Mouse (Mus musculus): ENCODE results near the gene Phlda1. TPM values are rescaled to one million over a fixed set of nuclear protein-coding genes. Genes with fewer than 3 reads are reported as not detected.

Gene Phlda1
- polyA plus RNA-seq (2015; fragmentation: Nextera tagmentation; extraction: Ambion mirVana) = 46.3 and 55.5 TPM in 2 replicates

DNA sequence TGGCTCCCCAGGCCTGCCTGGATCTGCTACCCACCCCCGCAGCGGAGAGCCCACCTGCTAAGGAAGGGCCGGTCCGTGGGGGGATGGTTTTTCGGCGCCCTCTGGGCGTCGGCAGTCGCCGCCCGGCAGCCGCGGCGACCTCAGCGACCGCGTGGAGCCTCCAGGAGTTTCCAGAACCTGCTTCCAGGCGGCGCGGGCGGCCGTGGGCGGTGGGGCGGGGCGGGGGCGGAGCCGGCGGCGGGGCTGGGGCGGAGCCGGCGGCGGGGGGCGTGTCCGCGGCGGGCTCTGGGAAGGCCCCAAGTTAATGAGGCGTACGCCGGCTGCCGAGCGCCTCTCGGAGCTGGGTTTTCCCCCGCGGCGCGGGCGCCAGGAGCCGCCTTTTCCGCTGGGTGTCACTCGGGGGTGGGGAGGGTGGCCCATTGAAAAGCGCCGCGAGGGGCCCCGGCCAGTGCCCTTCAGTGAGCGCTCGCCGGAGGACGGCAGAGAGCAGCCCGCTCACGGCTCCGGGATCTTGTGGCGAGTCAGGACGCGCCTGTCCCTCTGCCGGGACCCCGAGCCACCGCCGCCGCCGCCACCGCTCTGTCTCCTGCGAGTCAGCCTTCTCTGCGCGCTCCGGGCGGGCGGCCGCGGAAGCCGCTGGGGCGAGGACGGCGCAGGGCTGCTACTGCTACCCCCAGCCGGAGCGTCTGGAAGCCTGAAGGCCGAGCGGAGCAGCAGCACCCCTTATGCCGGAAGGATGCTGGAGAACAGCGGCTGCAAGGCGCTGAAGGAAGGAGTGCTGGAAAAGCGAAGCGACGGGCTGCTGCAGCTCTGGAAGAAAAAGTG is at the start of gene Phlda1:
Phlda1 (plus strand) TSS at position 186 of the 825 bp plus-strand sequence.

DNA sequence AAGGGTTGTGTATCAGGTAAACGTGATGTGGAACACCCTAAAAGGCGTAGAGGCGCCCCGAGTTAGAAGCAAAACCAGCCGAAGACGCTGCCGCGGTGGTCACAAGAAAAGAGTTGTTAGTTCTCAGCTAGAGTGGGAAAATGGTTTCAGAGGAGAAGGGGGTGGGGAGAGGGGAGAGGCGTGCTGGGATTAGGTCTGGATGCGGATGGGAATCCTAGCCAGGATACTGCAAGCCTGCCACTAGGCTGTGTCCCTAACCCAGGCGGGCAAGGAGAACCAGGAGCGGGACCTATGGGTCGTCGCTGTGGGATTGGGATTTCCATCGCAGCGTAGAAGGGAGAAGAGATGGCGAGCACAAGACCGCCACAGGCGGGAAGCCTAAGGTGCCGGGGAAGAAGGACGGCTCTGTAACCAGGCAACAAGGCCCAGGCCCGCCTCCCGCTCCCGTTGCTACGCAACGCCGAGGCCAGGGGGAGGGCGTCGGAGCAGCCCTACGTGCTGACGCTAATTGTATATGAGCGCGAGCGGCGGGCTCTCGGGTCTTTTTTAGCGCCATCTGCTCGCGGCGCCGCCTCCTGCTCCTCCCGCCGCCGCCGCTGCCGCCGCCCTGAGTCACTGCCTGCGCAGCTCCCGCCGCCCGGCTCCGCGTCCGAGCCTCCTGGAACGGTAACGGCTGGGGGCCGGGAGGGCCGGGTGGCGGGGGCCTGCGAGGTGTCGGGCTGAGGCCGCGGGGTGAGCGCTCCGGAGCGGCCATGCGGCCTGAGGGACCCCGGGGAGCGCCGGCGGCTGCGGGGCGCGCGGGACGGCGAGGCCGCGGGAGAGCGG is 33.2 kb upstream of the Phlda1 start, which contains the start of gene Nap1l1:
Nap1l1 (plus strand) TSS at position 538 of the 825 bp plus-strand sequence.

Other genes starting within 250 kb of the Phlda1 start
- gene Bbs10, start 207.6 kb upstream of the Phlda1 start, polyA plus RNA-seq (2015; fragmentation: Nextera tagmentation; extraction: Ambion mirVana) = 4.0 and 4.4 TPM in 2 replicates
- 142 and 149 TPM in 2 replicates for gene Nap1l1, start 33.1 kb upstream of the Phlda1 start, polyA plus RNA-seq (2015; fragmentation: Nextera tagmentation; extraction: Ambion mirVana)